Mouse (Mus musculus): ENCODE measurements around the gene Lpin1.

Lpin1 gene

DNA sequence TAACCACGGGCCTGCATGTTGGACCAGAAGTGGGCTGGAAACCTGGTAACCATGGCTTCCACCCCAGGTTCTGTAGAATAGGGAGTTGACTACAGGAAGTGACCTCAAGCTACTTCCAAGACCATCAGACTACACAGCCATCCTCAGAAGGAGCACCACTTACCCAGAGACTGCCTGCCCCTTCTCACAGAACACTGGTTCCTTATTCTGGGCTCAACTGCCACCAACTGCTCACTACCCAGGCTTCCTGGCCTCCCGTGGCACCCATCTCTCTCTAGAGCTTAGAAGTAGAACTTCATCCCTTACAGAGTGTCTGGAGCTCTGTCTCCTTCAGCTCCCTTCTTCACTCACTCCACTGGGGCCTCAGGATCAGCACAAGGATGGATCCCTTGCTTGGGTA, at the start of gene Lpin1:
Gene Lpin1 (minus strand): TSS at position 31 of the 400 bp plus-strand sequence.
- no peak for DNase-seq

DNA sequence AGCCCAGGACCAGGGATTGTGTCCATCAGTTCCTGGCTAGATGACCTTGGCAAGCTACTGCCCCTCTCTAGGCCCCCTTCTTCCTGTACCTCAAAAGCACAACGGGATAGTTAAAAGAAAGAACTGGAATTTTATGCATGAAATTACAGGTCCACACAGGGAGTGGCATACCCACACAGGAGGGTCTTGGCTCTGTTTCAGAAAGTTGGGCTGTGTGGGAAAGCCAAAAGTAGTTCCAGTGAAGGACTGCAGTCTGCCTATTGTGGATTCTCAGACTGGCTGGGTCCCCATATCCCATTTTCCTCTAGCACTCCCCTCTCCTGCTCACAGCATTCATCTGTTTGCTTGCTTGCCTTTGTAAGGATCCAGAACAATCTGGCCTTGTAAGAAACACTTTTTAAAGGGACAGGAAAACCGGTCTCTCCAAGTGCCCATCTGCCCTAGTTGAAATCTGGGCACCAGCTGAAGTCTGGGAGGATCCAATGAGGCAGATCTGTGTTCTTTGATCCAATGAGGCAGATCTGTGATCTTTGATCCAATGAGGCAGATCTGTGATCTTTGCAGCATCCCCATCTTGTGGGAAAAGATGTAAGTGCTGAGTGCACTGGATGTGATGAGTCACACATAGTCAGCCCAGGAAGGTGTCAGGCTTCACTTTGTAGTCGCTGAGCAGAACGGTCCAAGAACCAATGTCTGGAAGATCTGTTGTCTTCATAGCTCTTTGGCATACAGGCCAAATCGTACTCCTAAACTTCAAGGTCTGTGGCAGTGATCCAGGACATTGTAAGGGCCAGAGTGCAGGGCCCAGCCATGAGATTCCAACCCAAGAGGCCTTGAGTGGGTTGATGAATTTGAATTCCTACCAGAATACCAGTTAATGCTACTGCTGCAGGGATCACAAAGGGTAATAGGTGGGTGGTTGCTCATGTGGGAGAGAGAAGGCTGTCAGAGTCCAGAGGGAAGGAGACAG, 46.4 kb upstream of the Lpin1 start:
- no peak for DNase-seq

DNA sequence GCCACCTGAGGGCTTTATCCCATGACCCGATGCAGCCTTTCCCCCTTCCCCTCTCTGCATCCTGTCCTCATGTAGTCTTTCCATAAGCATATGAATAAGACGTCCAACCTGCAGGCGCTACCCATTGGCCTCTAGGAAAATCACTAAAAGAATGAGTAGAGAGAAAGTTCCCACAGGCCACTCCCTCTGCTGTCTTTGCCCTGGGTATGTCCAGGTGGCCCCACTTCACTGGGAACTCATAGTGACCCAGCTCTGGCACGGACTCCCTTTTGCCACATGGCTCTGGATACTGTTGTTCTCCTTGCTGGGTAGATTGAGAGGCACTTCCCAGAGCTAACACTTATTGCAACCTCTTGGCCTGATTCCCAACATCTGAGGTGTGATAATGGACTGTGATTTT, 44.8 kb upstream of the Lpin1 start:
- DNase-seq, result no peak

DNA sequence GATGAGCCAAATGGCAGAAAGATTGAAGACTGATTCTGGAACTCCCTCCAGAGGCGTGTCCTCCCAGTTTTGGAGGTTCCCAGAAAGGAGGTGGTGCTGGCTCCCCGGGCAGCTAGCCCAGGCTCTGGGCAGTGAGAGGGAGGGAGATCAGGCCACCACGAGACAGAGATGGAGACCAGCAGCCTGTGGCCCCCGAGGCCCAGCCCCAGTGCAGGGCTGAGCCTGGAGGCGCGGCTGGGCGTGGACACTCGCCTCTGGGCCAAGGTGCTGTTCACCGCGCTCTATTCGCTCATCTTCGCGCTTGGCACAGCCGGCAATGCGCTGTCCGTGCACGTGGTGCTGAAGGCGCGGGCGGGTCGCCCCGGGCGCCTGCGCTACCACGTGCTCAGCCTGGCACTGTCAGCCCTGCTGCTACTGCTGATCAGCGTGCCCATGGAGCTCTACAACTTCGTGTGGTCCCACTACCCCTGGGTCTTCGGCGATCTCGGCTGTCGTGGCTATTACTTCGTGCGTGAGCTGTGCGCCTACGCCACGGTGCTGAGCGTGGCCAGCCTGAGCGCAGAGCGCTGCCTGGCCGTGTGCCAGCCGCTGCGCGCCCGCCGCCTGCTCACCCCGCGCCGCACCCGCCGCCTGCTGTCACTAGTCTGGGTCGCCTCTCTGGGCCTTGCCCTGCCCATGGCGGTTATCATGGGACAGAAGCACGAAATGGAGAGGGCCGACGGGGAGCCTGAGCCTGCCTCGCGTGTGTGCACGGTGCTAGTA, 42.7 kb upstream of the Lpin1 start, which contains the start of gene Ntsr2:
Gene Ntsr2 (plus strand): TSS at position 51 of the 762 bp plus-strand sequence.
- peak; percentile 68 to 85 for DNase-seq

DNA sequence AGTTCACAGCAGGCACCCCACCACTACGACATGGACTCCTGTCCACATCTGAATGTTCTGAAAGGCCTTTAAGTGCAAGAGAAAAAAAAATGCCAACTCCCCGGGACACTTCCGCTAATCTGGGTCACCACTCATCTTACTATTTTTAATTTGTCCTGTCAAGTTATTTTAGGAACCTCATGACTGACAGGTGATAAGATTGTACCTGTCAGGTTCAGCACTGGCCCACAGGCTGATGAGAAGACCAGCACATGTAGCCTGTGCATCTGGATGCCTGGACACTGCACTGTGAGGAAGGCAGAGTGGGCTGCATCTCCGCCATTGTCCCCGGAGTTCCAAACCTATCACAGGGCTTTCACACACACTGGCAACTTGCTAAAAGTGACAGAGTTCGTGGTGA, 39.1 kb upstream of the Lpin1 start:
- DNase-seq, result no peak

DNA sequence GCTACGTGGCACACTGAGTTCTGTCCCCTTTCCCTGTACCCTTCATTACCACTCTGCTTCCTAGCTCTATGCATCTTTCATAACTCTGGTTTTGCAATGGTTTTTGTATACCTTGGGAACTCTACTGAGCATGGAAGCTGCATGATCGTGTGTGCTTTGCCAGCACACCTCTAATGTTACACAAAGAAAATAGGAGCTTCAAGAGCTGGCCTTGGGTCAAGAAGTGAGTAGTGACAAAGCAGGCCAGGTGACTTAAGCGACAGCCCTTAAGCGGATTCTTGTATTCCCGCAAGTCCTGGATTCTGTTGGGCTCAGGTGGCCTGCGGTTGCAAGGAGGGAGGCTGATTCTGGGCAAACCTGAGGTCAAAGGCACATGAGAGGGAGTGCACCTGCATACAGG, 37.5 kb upstream of the Lpin1 start:
- DNase-seq, result no peak

DNA sequence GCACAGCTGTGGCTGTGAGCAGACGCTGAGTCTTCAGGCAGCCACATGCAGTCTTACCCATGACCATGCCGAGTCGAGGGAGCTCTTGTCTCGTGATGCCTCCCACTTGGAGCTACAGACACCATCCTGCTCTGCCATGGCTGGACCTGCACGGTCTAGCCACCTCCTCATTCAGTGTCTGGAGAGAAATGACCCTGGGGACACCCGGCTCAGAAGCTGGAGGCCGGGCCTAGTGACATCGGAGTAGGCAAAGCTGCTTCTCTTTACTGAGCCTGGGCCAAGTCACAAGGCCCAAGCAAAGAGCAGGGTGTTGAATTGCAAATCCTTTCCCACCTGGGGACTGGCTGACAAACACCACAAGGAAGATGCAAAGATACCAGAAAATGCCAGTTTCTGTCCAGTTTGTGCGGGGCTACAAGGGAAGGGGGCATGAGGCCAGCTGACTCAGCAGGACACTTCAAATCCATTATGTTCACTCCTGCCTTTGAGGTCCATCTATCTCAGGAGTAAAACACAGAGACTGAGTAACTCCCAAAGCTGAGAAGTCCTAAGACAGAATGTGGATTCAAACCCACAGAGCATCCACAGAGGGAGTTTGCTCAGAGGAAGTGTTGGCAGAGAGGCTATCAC, 36.1 kb upstream of the Lpin1 start:
- peak in 1 of 2 experiments; percentile 19 for DNase-seq

DNA sequence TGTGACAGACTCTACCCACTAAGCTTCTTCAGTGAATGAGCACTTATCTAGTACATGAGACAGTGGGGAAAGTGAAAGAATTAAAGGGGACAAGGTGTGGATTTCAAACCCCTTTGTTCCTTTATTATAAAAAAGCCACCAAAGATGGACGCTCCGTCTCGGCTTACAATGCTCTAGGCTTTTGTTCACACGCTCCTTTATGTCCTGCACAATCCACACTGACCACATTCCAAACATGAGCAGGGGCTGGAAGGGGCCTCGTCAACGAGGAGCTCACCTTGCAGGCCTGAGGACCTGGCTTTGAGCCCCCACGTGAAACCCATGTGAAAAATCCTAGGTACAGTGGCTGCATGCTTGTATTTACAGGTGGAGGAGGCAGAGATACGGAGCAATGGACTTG, 33.9 kb upstream of the Lpin1 start:
- no peak for DNase-seq

DNA sequence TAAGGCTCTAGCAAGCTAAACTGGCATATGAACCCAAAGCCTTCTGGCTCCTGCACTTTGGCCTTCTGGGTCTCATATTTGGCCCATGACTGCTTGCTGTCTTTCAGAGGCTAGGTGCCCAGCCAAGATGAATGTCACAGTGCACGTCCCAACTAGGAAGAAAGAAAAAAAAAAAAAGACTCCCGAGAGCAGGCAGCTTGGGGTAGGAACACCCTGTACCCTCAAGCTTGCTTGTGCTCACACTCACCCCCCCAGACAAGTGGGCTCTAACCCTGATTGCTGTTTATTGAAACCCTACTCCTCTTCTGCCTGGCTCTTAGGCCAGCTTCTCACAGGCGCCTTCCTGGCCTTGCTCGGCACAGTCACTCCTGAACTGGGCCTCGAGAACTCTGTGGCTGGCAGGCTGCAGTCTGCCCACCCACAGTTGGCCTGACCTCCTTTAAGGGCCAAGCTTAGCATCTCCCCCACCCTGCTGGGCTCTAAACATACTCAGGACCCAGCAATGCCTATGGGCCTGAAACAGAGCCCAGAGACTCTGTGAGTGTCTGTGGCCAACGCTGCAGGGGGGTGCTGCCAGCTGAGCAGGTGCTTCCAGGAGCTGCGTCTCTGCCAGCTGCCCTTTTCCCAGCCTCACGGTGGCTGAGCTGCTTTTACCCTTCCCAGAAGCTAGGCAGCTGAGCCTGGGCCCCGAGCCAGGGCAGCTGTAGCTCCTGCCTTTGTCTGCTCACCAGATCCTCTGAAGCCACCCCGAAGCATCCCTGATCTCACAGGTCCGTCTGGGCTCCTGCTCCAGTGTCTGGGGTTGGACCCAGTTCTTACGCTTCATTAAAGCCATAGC, 33.0 kb upstream of the Lpin1 start:
- DNase-seq, result peak; percentile 39 to 66

DNA sequence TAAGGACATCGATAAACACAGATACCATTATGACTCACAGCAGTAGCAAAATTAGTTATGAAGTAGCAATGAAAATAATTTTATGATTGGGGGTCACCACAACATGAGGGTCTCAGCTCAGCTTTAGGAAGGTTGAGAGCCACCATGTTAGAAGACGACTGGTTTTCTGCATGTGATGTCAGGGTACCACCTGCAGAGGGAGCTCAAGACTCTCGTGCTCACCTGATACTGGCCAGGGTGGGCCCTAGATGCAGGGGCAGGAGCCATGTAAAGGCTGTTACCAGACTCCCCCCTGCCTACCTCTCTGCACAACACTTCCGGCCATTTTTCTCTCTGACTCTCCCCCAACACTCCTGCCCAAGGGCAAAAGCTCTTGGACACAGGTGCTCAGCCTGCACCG, 31.2 kb upstream of the Lpin1 start:
- DNase-seq, result no peak

DNA sequence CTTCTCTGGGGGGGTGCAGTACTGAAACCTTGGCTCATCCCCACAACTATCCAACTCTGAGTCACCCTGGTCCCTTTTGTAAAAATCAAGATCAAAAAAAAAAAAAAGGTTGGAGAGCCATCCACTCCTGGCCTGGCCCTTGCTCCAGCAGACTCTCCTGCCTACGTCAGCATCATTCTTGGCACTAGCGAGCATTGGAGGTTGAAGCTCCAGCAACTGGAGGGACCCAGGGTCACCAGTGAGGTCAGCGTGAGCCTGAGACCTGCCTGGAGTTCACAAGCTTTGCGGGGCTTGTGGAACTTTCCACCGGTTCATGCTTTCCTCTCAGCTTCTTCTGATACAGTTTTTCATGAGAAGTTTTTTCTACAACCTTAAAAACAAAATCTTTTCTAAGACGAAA, 29.3 kb upstream of the Lpin1 start:
- DNase-seq, result peak; percentile 52 to 65

DNA sequence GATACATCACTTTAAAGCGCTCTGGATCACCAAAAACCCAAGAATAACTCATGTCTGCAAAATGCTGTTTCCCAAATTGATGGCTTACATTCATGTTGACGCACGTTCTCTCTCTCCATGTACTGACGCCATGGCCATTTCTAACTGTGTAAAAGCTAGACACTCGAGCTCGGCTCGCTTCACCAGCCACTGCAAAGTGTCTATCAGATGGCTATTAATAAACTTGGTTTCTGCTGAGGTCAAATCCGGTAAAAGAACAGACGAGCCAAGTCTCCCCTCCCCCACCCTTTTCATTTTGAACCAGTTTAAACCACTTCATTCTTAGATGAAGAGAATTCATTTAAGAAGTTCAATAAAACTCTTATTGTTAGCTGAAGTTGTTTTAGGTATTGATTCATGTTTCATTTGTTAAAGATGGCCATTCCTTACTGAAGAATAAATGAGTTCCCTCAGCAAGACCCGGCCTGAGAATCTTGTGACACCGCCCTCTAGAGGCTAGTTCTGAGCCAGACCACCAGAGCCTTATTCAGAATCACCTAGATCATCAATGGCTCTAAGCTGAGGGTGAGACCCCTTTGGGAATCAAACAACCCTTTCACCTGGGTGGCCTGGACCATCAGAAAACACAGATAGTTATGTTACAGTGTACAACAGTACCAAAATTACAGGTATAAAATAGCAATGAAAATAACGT, 28.5 kb upstream of the Lpin1 start:
- no peak for DNase-seq

DNA sequence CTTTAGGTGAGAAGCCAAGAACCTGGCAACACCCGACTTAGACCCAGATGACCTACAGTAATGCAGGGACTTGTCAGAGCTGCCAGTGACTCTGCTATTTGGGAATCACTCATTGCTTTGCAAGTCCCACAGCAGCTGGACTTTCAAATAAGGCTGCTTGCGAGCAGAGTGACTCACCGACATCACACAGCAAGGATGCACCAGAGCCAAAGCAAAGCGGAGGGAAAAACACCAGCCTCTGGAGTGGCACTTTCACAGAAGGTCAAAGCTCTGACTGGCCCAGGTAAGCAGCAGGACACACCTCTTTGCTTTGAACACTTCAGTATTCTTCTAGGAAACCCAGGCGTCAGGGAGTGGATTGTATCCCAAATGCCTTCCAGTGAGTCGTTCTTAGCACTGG, 25.1 kb upstream of the Lpin1 start:
- no peak for DNase-seq

DNA sequence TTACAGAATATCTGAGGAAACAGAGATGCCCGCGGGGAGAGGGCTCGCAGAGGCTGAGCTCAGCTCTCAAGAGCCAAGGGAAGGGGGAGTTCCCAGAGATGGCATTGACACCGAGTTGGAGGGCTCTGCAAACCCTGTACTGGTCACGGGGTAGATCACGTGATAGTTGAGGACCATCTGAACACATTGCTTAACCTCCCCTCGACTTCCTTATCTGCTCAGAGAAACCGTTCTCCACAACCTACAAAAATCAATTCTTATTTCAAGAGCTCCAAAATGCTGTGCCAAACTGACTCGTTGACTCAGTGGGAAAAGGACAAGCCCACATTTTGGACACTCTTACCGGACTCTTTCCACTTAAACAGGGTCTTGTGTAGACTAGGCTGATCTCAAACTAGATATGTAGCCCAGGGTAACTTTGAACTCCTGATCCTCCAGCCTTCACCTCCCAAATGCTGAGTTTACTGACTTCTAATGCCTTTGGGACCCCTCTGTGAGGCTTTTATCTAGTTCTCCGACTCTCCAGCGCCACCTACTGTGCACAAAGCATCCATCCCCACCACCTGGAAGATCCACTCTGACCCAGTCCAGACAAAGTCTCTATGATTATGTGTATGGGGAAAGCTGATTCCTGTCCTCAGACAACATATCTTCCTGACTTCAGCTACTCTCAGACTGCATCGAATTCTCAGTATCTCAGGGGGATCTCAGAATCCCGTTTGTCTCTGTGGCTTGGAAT, 23.5 kb upstream of the Lpin1 start:
- peak; percentile 33 to 68 for DNase-seq

DNA sequence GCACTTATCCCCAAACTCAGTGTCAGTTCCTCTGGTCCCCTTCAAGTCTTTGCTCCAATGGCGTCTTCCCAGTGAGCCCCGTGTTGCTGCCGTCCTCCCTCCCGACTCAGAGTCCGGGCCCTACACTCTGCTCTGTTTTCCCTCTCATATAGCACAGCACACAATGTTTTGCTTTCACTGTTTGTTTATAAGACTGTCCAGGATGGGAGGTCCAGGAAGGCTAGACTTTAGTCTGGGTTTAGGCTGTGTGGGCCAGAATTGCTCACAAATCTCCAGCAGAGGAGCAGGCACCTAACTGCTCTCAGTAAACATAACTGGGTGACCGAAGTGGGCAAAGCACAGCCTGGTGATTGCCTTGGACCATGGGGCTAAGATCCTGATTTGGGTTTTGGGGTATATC, 22.5 kb upstream of the Lpin1 start:
- no peak for DNase-seq

DNA sequence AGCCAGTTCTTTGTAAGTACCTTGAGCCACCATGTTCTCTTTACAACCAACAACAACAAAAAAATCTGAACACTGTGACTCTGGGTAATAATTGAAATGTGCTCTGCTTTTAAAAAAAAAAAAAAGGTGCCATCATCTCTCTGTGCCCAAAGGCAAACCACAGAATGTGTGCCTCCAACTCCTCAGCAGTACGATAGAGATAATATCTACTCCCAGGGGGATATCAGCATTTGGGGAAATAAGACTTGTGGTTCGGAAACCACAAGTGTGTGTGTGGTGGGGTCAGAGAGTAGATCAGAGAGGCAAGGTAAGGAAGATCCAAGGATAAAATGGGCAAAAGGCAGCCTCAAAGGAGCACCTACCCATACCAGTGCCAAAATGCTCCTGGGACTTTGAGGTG, 20.7 kb upstream of the Lpin1 start:
- DNase-seq, result no peak

DNA sequence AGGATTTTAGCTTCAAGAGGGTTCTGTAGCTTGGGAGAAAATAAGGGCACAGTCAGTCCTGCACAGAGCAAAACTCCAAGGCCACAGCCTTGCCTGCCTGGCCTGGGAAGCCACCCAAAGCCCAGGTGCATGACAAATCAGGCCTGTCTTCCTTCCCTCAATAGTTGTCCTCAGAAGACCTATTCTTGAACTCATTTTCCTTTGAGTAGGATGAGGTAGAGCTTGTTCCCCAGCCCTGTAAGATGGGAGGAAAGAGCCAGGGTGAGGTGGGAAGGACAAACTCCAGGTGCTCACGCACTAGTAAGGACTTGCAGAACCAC, 20.1 kb upstream of the Lpin1 start:
- no peak for DNase-seq

DNA sequence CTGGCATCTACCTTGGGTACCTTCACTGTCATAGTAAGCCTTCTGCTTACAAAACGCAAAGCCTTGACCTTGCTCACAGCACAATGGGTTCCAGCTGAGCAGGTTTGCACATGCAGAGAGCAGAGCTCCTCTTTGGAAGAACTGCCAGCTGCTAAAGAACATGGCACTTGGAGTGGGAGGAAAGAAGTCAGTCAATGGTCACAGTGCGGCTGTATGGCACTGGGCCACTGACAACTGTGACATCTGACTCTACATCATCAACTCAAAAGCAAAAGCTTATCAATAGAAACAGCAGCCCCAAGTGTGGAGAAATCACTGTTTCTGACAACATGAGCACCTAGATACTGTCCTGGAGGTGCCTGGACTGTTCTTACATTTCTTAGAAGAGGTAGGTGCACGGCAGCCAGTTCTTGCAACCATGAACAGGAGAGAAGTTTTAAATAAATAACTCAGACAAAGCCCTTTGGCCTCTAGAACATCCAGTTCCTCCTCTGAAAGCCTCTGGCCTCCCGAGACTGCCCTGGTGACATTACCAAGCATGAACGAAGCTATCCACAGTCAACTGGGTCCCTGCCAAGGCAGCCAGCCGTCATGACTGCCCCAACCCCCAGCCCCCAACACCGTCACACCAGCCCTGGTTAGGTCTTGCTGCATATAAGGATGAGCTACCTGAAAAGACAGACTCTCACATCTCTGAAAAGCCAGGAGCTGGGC, 19.5 kb upstream of the Lpin1 start:
- peak; percentile 88 to 90 for DNase-seq

DNA sequence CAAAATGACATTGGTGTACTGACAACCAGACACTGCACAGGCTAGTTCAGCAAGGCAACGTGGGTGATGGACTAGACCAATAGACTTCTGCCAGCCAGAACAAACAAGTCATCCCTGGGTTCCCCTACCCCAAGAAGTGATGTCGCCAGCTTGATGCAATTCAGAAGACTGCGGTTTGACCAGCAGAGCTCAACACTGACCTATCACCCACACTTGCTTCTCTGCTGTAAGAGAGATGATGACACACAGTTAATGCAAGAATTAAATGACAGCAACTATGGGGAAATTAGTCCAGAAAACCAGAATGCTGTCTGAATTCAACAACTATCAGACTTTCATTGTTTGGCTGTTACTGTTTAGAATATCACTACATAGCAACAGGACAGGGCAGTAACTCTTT, 9.5 kb upstream of the Lpin1 start:
- DNase-seq, result no peak

DNA sequence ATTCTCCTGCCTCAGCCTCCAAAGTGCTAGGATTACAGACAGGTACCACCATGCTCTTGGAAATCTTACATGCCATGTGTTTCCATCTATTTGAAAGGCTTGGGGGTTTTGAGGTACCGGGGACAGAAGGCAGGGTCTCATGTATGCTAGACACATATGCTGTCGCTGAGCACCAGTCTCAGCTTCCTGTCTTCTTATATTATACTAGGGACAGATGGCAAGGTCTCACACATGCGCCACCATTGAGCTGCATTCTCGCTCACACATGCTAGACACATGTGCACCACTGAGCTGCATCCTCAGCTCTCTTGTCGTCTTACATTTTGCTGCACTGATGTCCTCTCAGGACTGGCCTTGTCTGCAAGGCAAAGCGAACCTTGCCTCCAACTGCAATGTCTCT, 8.7 kb upstream of the Lpin1 start:
- no peak for DNase-seq
